Mouse (Mus musculus) ES-Bruce4 (cell line): ENCODE measurements around the gene Cops3. TPM values are rescaled to one million over a fixed set of nuclear protein-coding genes. Genes with fewer than 3 reads are reported as not detected.
A peak's percentile ranks its signal among the peaks of the same experiment; 100 is the strongest.

Experiments used
- H3K27ac ChIP-seq: 2 replicates; pipeline ENCODE4 v1.5.1; 2012; ENCODE audit warnings: low read length, inconsistent platforms; ENCODE audit not compliant: insufficient read depth
- H3K27me3 ChIP-seq: 2 replicates; pipeline ENCODE4 v1.6.1; 2012; ENCODE audit warnings: mild to moderate bottlenecking, low read length, inconsistent platforms; ENCODE audit not compliant: control insufficient read depth, poor library complexity, insufficient read depth, severe bottlenecking
- H3K36me3 ChIP-seq: 2 replicates; pipeline ENCODE4 v1.6.1; 2012; ENCODE audit warnings: inconsistent platforms, mild to moderate bottlenecking, low read length, moderate library complexity; ENCODE audit not compliant: control insufficient read depth, poor library complexity, insufficient read depth, severe bottlenecking
- H3K4me1 ChIP-seq: one replicate; pipeline ENCODE4 v1.8.1; 2011; ENCODE audit warnings: low read length; ENCODE audit not compliant: control insufficient read depth, insufficient read depth
- H3K4me3 ChIP-seq: 2 replicates; pipeline ENCODE4 v1.5.1; 2011; ENCODE audit warnings: low read depth, mild to moderate bottlenecking, low read length
- H3K9ac ChIP-seq: 2 replicates; pipeline ENCODE4 v1.6.1; 2012; ENCODE audit warnings: low read depth, mild to moderate bottlenecking, inconsistent platforms; ENCODE audit not compliant: poor library complexity, severe bottlenecking
- H3K9me3 ChIP-seq: replicated peaks from 2 replicates; pipeline ENCODE4 v1.6.1; 2012; ENCODE audit warnings: mild to moderate bottlenecking, low read length, inconsistent platforms; ENCODE audit not compliant: control insufficient read depth, poor library complexity, insufficient read depth, severe bottlenecking
- CTCF ChIP-seq: IDR thresholded peaks from one replicate; pipeline ENCODE4 v1.8.1; 2011; ENCODE audit warnings: low read depth, low read length
- EP300 ChIP-seq: IDR thresholded peaks from 2 replicates; pipeline ENCODE4 v1.6.1; 2011; ENCODE audit warnings: low read depth, low read length; ENCODE audit not compliant: insufficient read depth
- POLR2A ChIP-seq: IDR thresholded peaks from one replicate; pipeline ENCODE4 v1.8.1; 2011; ENCODE audit warnings: low read length; ENCODE audit not compliant: insufficient read depth
- polyA plus RNA-seq: library from polyadenylated mRNA; stranded (reverse); fragments of >200 nt; gene quantifications from 2 replicates; pipeline ENCODE4 v1.2.4, GENCODE M21; 2011; ENCODE audit warnings: low read depth; ENCODE audit not compliant: missing spikeins, insufficient read depth, insufficient read length

The Cops3 gene
- polyA plus RNA-seq, 1 experiment = 131 TPM

DNA sequence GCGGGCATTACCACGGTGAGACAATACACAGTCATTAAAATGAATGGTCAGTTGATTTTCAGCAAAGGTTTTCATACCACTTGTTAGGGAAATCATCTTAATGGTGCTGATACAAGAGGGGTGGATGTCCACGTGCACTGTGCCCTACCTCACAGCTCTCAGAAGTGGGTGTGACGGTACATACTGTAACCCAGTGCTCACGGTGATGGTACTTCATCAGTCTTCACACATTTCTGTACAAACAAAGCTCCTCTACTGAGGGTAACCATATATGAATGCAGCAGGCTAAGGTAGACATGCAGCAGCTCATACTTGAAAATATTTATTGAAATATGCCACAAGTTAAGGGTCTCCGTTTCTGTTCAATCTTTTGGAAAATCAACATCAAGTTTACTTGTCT is 56.0 kb downstream of the Cops3 start:
- no peaks in the 10 kb centered on the region for H3K4me1 ChIP-seq
- no peak overlapping the region for H3K27ac ChIP-seq
- H3K4me3 ChIP-seq = no peak overlapping the region
- no peaks in the 10 kb centered on the region for H3K27me3 ChIP-seq
- H3K36me3 ChIP-seq = no peaks in the 10 kb centered on the region; the same call in 1 of the 2 replicates
- TF ChIP-seq POLR2A (no peak), CTCF (no peak), EP300 (no peak)
- no peak overlapping the region for H3K9ac ChIP-seq
- H3K9me3 ChIP-seq = no peaks in the 10 kb centered on the region

DNA sequence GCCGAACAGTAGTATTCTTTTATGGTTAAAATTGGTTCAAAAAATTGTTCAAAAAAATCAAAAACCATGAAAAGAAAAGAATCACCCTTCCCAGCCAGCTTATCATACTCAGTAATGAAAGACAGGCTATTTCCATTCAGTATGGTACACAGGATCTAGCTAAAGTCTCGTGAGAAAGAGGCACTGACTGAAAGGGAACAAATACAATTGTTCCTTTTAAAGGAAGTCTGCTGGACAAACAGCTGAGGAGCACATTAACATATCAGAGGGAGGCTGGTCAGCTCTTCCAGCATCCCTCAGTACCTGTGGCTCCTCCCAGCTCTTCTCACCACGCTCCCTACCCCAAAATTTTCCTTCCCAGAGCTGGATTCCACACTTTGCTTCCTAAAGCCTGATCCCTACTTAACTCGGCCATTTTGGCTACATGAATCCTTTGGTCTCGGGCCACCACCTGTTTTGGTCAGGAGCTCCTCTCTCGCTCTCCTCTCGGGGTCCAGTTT is 57.5 kb downstream of the Cops3 start:
- Histone ChIP-seq H3K27ac (no peak overlapping the region), H3K9me3 (no peaks in the 10 kb centered on the region), H3K4me3 (no peak overlapping the region), H3K27me3 (no peaks in the 10 kb centered on the region), H3K36me3 (no peaks in the 10 kb centered on the region; the same call in 1 of the 2 replicates), H3K9ac (no peak overlapping the region), H3K4me1 (no peaks in the 10 kb centered on the region)
- TF ChIP-seq EP300 (no peak), CTCF (no peak), POLR2A (no peak)

DNA sequence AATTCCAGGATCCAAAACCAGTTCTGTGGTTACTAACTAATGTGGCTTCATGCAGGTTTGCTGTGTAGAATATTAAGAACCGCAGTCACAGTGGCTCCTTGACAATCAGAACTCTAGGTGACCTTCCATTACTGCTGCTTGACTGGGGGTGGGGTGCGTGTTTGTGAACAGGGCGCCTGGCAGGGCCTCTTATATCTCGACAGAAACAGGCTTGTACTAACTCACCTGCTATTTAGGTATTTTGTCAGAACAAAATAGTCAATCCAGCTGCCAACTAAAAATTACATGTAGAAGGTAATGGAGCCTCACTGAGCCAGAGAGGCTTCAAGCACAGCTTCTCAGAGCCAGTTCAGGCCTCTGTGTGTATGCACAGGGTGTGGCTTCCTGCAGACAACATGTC is 59.4 kb downstream of the Cops3 start:
- H3K4me1 ChIP-seq = no peaks in the 10 kb centered on the region
- no peaks in the 10 kb centered on the region; the same call in 1 of the 2 replicates for H3K36me3 ChIP-seq

DNA sequence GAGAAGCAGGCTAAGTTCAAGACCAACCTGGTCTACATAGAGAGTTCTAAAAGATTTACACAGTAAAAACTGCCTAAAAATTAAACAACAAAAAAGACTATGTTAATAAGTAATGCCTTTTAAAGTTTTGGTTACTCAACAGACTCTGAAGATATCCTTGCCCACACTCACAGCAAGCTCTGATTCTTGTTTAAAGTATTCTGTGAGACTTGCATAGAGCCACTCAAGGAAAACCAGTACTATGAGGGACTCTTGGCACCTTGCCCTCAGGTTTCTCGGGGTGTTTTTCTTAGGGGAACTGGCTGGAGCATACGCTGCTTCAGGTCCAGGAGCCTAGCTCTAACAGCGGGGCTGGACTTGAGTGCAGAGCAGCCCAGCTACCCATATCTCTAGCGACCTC is 60.2 kb downstream of the Cops3 start:
- no peaks in the 10 kb centered on the region for H3K4me1 ChIP-seq
- H3K27ac ChIP-seq = no peak overlapping the region
- H3K36me3 ChIP-seq = no peaks in the 10 kb centered on the region; the same call in 1 of the 2 replicates
- H3K9ac ChIP-seq = no peak overlapping the region
- no peaks in the 10 kb centered on the region for H3K27me3 ChIP-seq
- no peak for TF ChIP-seq EP300
- no peak for TF ChIP-seq CTCF
- TF ChIP-seq POLR2A = no peak
- H3K4me3 ChIP-seq = no peak overlapping the region
- H3K9me3 ChIP-seq = no peaks in the 10 kb centered on the region

More for the DNA sequence above, 59.4 kb downstream of the Cops3 start:
- Histone ChIP-seq H3K9ac (no peak overlapping the region), H3K4me3 (no peak overlapping the region), H3K27me3 (no peaks in the 10 kb centered on the region), H3K9me3 (no peaks in the 10 kb centered on the region), H3K27ac (no peak overlapping the region)
- TF ChIP-seq POLR2A (no peak), CTCF (no peak), EP300 (no peak)

DNA sequence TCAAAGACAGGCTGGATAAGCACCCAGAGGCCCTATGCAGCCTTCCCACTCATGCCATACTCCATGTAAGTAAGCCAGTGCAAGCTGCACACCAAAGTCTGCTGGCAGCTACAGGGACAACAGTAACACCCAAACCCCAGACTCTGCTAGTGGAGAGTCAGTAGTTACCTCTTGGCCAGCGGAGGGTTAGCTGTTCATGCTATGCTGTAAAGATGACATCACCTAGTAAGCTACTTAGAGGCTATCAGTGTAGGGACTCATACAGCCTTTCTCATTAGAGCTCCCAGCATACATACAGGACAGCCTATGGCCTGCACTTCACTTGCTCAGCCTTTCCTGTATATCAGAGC is 60.8 kb downstream of the Cops3 start:
- Histone ChIP-seq H3K27ac (no peak overlapping the region), H3K9me3 (no peaks in the 10 kb centered on the region), H3K27me3 (no peaks in the 10 kb centered on the region), H3K4me3 (no peak overlapping the region), H3K36me3 (no peaks in the 10 kb centered on the region; the same call in 1 of the 2 replicates), H3K4me1 (no peaks in the 10 kb centered on the region), H3K9ac (no peak overlapping the region)
- TF ChIP-seq POLR2A = no peak
- TF ChIP-seq CTCF = no peak
- no peak for TF ChIP-seq EP300

DNA sequence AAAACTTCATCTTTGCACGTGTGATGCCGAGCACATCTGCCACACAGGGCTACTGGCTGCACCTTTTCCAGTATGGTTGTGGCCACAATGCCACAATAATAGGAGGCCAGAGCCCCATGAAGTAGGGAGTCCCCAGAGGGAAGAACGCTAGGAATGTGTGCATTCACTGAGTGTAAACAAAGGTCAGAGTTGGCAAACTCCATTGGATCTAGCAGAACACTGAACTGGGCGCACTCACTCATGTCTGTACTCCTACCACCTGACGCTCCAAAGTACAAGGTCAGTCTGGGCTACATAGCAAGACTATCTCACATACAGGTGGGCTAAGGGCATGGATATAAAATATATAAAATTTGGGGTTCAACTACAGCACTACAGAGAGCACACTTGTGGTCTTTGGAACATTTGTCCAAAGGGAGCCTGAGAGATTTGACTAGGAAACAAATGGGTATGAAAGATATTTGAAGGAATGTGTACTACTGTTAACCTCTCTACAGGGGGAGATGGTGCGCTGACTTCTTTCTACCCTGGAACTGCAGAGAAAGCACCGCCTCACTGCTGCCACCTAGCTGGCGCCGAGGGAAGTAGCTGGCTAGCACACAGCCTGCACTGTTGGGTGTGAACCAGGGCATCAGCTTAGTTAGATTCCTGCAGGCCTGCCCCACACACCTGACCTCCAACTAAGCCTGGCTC is 61.3 kb downstream of the Cops3 start:
- Histone ChIP-seq H3K4me1 (no peaks in the 10 kb centered on the region), H3K9me3 (no peaks in the 10 kb centered on the region), H3K27ac (no peak overlapping the region), H3K9ac (no peak overlapping the region), H3K27me3 (no peaks in the 10 kb centered on the region), H3K36me3 (no peaks in the 10 kb centered on the region; the same call in 1 of the 2 replicates), H3K4me3 (no peak overlapping the region)
- TF ChIP-seq CTCF = peak; percentile 99
- no peak for TF ChIP-seq POLR2A
- TF ChIP-seq EP300 = no peak
